Mouse (Mus musculus): ENCODE data around the gene Zfpm1. TPM values are rescaled to one million over a fixed set of nuclear protein-coding genes. Genes with fewer than 3 reads are reported as not detected.

Zfpm1 gene
- polyA plus RNA-seq, 1 experiment from 2014 or later, result 1.4 TPM

DNA sequence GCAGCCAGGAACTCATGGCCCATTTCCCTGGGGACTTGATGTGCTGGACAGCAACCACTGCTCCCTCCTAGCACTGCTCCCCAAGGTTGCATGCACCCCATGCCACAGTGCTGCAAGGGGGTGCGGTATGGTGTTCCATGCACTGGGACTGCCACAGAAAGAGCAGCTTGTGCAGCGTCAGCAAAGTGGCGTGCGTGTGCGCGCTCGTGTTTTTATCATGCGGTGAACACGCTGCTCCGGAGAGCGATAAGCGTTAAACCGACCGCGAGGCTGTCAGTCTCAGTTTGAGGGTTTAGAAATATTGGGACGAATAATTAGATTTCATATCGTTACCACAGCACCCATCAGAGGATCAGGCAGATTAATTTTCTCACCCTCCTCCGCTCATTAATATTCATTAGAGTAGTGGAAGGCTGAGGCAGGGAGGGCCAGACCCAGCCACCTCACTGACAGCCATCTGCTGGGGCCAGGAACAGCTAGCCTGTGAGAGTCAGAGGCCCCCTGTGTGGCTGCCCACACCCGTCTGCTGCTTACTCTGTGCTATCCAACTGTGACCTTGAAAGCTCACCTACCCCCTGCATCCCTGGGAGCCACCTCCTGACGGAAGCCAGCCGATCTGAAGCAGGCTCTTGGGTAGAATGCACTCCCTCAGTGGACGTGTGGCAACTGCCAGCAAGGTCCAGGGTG, 47.8 kb downstream of the Zfpm1 start:
- no peak overlapping the region for H3K4me3 ChIP-seq (ENCODE audit: low read depth, low read length)
- H3K27ac ChIP-seq (ENCODE audit: low read depth, low read length), result no peak overlapping the region
- DNase-seq (ENCODE audit: low spot score) (no peak), ATAC-seq (replicated peaks; ENCODE audit: low FRiP score) (no peak)
- H3K4me2 ChIP-seq (ENCODE audit: low read depth, low read length, severe bottlenecking), result no peak overlapping the region
- no peak overlapping the region for H3K9ac ChIP-seq (ENCODE audit: low read length)
- H3K4me1 ChIP-seq (replicated peaks; ENCODE audit: control insufficient read depth, insufficient read depth, low read length), result peaks cover 8% of the 10 kb centered on the region; the same call in 1 of the 2 replicates
- H3K36me3 ChIP-seq (ENCODE audit: control insufficient read depth, insufficient read depth, low read length), result no peaks in the 10 kb centered on the region
- WGBS, result 71% methylated on average over 22 of the region's 22 CpGs
- H3K9me3 ChIP-seq (ENCODE audit: control insufficient read depth, low read length), result no peaks in the 10 kb centered on the region
- peaks cover 4% of the 10 kb centered on the region for H3K27me3 ChIP-seq (ENCODE audit: control insufficient read depth, insufficient read depth, low read length)

DNA sequence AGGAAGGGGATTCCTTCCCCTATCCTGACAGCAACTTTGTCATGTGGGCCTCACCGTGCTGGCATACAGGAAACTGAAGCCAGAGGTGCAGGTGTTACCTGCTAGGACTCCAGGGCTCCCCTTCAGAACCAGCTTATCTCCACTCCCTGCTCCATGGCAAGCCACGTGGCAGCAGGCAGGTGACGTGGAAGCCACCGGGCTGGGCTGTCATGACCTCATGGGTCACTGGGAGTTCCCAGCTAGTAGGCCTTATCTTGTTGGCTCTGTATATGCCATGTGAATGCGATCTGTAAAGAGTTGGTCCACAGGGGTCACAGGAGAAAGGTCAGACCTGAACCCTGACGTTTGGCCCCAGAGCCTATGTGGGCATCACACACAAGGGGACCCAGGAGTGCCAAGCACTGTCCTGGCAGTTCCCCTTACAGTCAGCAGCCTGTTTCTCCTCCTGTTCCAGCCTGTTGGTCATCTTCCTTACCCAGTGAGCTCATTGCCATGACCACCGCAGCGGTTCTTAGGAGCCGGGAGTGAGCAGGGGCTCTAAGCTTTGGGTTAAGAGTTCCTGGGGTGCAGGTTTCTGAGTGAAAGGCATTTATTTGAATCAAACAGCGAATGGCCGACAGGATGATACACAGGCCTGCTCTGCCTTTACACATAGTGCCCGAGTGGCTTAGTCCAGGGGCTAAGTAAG, 48.6 kb downstream of the Zfpm1 start:
- Histone ChIP-seq H3K27me3 (ENCODE audit: control insufficient read depth, insufficient read depth, low read length) (peaks cover 13% of the 10 kb centered on the region), H3K4me1 (replicated peaks; ENCODE audit: control insufficient read depth, insufficient read depth, low read length) (peaks cover 10% of the 10 kb centered on the region; the same call in 1 of the 2 replicates), H3K36me3 (ENCODE audit: control insufficient read depth, insufficient read depth, low read length) (no peaks in the 10 kb centered on the region), H3K9ac (ENCODE audit: low read length) (no peak overlapping the region), H3K27ac (ENCODE audit: low read depth, low read length) (no peak overlapping the region), H3K4me2 (ENCODE audit: low read depth, low read length, severe bottlenecking) (no peak overlapping the region), H3K4me3 (ENCODE audit: low read depth, low read length) (no peak overlapping the region), H3K9me3 (ENCODE audit: control insufficient read depth, low read length) (no peaks in the 10 kb centered on the region)
- DNase-seq (ENCODE audit: low spot score) (no peak), ATAC-seq (replicated peaks; ENCODE audit: low FRiP score) (no peak)
- WGBS, result 78% methylated on average over 12 of the region's 12 CpGs

DNA sequence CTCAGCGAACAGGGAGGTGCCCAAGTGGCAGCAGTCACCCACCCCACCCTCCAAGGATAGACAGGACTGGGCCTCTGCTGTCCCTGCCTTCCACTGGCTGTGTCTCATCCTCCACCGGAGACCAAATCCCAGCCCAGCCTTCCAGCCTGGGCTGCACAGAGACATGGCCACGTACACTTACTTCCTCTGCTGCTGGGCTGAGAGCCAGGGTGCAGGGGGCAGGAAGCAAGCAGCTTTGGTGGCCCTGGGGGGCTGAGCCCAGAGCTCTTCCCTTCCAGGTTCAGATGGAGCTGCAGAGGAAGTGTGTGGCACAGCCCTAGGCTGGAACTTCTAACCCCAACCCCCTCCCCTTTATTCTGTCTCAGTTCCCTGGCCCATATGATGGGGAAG, 49.2 kb downstream of the Zfpm1 start:
- no peak overlapping the region for H3K4me3 ChIP-seq (ENCODE audit: low read depth, low read length)
- H3K9me3 ChIP-seq (ENCODE audit: control insufficient read depth, low read length), result no peaks in the 10 kb centered on the region
- H3K36me3 ChIP-seq (ENCODE audit: control insufficient read depth, insufficient read depth, low read length), result no peaks in the 10 kb centered on the region
- DNase-seq (ENCODE audit: low spot score) (no peak), ATAC-seq (replicated peaks; ENCODE audit: low FRiP score) (no peak)
- WGBS, result 75% methylated on average over 3 of the region's 3 CpGs
- H3K27ac ChIP-seq (ENCODE audit: low read depth, low read length), result no peak overlapping the region
- no peak overlapping the region for H3K4me2 ChIP-seq (ENCODE audit: low read depth, low read length, severe bottlenecking)
- H3K4me1 ChIP-seq (replicated peaks; ENCODE audit: control insufficient read depth, insufficient read depth, low read length), result peaks cover 12% of the 10 kb centered on the region; the same call in 1 of the 2 replicates
- peaks cover 18% of the 10 kb centered on the region for H3K27me3 ChIP-seq (ENCODE audit: control insufficient read depth, insufficient read depth, low read length)
- H3K9ac ChIP-seq (ENCODE audit: low read length), result no peak overlapping the region

DNA sequence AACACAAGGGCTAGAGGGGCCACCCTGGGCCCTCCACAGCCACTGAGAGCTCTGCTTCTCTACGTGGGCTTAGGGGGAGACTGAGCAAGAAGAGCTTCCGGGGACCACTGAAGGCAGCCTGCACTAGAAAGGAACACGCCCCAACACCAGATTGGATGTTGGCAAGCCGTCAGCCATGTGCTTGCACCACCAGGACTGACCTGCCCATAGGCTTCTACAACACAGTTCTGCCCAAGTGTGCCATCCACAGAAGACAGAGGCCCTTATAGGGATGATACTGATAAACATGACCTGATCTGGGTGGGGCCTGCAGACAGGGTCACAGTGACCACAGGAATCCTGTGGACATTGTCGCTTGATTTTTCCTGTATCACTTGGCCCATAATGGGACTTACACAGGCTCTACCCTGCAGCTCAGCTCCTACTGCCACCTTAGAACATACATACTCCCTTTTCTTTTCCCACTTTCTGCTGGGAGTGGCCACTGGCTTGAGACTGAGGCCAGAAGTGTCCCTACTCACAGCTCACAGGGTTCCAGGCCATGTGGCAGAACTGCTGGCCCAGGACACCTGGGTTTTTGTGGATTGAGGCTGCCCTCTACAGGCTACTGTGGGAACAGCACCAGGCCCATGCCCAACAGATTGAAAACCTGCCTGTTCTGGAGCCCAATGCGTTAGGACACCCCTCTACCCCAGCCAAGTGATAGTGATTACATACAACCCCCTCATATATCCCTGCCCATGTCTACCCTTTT, 51.0 kb downstream of the Zfpm1 start:
- peaks cover 36% of the 10 kb centered on the region for H3K27me3 ChIP-seq (ENCODE audit: control insufficient read depth, insufficient read depth, low read length)

DNA sequence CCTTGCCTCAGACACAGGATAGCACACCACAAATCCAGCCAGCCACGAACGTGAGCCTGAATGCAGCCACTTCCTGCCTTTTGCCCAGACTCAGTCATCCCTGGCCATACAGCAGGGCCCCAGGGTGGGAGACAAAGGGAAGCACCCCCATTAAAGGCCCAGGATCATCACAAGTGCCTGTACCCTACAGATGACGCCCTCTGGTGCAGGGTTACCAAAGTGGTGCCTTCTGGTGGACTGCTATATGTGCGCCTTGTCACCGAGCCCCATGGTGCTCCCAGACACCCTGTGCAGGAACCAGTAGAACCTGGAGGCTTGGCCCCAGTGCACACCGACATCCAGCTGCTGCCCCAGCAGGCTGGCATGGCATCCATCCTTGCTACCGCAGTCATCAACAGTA, 51.6 kb downstream of the Zfpm1 start:
- Histone ChIP-seq H3K4me3 (ENCODE audit: low read depth, low read length) (no peak overlapping the region), H3K4me1 (replicated peaks; ENCODE audit: control insufficient read depth, insufficient read depth, low read length) (peaks cover 16% of the 10 kb centered on the region; the same call in 1 of the 2 replicates), H3K4me2 (ENCODE audit: low read depth, low read length, severe bottlenecking) (no peak overlapping the region), H3K9ac (ENCODE audit: low read length) (no peak overlapping the region), H3K9me3 (ENCODE audit: control insufficient read depth, low read length) (no peaks in the 10 kb centered on the region), H3K36me3 (ENCODE audit: control insufficient read depth, insufficient read depth, low read length) (no peaks in the 10 kb centered on the region), H3K27me3 (ENCODE audit: control insufficient read depth, insufficient read depth, low read length) (peaks cover 42% of the 10 kb centered on the region), H3K27ac (ENCODE audit: low read depth, low read length) (no peak overlapping the region)
- no peak for DNase-seq (ENCODE audit: low spot score)
- ATAC-seq (replicated peaks; ENCODE audit: low FRiP score), result no peak
- 76% methylated on average over 7 of the region's 7 CpGs for WGBS

More for the DNA sequence above, 51.0 kb downstream of the Zfpm1 start:
- no peaks in the 10 kb centered on the region for H3K9me3 ChIP-seq (ENCODE audit: control insufficient read depth, low read length)
- no peak; the same call in 1 of the 2 replicates for ATAC-seq (replicated peaks; ENCODE audit: low FRiP score)
- H3K4me2 ChIP-seq (ENCODE audit: low read depth, low read length, severe bottlenecking), result no peak overlapping the region
- no peak overlapping the region for H3K27ac ChIP-seq (ENCODE audit: low read depth, low read length)
- 71% methylated on average over 6 of the region's 6 CpGs for WGBS
- no peaks in the 10 kb centered on the region for H3K36me3 ChIP-seq (ENCODE audit: control insufficient read depth, insufficient read depth, low read length)
- H3K9ac ChIP-seq (ENCODE audit: low read length), result no peak overlapping the region
- H3K4me3 ChIP-seq (ENCODE audit: low read depth, low read length), result no peak overlapping the region
- DNase-seq (ENCODE audit: low spot score), result peak; percentile 90
- H3K4me1 ChIP-seq (replicated peaks; ENCODE audit: control insufficient read depth, insufficient read depth, low read length), result peaks cover 16% of the 10 kb centered on the region; the same call in 1 of the 2 replicates

DNA sequence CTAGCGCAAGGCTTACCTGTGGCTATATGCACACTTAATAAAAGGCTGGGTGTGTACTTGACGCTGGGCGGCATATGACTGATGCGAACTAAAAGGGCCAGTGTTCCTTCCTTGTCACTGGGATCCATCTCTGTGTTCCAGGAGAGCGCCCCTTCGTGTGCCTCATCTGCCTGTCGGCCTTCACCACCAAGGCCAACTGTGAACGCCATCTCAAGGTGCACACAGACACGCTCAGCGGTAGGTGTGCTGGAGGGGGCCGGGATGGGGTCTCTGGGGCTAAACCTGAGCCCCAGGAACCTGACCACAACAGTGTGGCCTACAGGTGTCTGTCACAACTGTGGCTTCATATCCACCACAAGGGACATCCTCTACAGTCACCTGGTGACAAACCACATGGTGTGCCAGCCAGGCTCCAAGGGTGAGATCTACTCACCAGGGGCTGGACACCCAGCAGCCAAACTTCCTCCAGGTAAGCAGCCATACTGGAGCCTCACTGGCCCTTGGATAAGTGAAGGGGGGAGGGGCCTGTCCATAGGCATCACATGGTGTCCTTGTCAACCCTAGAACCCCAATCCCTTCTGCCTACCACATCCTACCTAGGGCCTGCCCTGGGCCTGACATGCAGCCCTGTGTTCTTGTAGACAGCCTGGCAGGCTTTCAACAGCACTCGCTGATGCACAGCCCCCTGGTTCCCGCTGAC, 53.0 kb downstream of the Zfpm1 start:
- H3K4me3 ChIP-seq (ENCODE audit: low read depth, low read length), result 0 out of 2 replicates have a peak overlapping the region, but pooled peaks have one; percentile 52
- no peaks in the 10 kb centered on the region for H3K36me3 ChIP-seq (ENCODE audit: control insufficient read depth, insufficient read depth, low read length)
- H3K9me3 ChIP-seq (ENCODE audit: control insufficient read depth, low read length), result no peaks in the 10 kb centered on the region
- no peak for ATAC-seq (replicated peaks; ENCODE audit: low FRiP score)
- H3K27ac ChIP-seq (ENCODE audit: low read depth, low read length), result no peak overlapping the region
- H3K9ac ChIP-seq (ENCODE audit: low read length), result no peak overlapping the region
- peaks cover 43% of the 10 kb centered on the region for H3K27me3 ChIP-seq (ENCODE audit: control insufficient read depth, insufficient read depth, low read length)
- H3K4me2 ChIP-seq (ENCODE audit: low read depth, low read length, severe bottlenecking), result no peak overlapping the region
- 86% methylated on average over 13 of the region's 13 CpGs for WGBS
- peaks cover 14% of the 10 kb centered on the region; the same call in 1 of the 2 replicates for H3K4me1 ChIP-seq (replicated peaks; ENCODE audit: control insufficient read depth, insufficient read depth, low read length)
- no peak for DNase-seq (ENCODE audit: low spot score)

DNA sequence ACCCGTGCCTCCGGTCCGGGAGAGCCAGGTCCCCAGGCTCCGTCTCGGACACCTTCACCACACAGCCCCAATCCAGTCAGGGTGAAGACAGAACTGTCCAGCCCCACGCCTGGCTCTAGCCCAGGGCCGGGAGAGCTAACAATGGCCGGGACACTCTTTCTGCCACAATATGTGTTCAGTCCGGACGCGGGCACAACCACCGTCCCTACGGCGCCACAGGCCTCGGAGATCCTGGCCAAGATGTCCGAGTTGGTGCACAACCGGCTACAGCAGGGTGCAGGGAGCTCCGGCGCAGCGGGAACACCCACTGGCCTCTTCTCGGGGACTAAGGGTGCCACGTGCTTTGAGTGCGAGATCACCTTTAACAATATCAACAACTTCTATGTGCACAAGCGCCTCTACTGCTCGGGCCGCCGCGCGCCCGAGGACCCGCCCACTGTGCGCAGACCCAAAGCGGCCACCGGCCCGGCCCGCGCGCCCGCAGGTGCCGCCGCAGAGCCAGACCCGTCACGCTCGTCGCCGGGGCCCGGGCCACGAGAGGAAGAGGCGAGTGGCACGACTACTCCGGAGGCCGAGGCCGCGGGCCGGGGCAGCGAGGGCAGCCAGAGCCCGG, 53.8 kb downstream of the Zfpm1 start:
- peak overlapping the region; percentile 41; the same call in 1 of the 2 replicates for H3K9ac ChIP-seq (ENCODE audit: low read length)
- H3K9me3 ChIP-seq (ENCODE audit: control insufficient read depth, low read length), result no peaks in the 10 kb centered on the region
- peak overlapping the region; percentile 52 for H3K4me3 ChIP-seq (ENCODE audit: low read depth, low read length)
- peaks cover 12% of the 10 kb centered on the region; the same call in 1 of the 2 replicates for H3K4me1 ChIP-seq (replicated peaks; ENCODE audit: control insufficient read depth, insufficient read depth, low read length)
- peak; percentile 49 for ATAC-seq (replicated peaks; ENCODE audit: low FRiP score)
- H3K27ac ChIP-seq (ENCODE audit: low read depth, low read length), result no peak overlapping the region
- no peaks in the 10 kb centered on the region for H3K36me3 ChIP-seq (ENCODE audit: control insufficient read depth, insufficient read depth, low read length)
- peaks cover 43% of the 10 kb centered on the region for H3K27me3 ChIP-seq (ENCODE audit: control insufficient read depth, insufficient read depth, low read length)
- peak overlapping the region; percentile 93 for H3K4me2 ChIP-seq (ENCODE audit: low read depth, low read length, severe bottlenecking)
- DNase-seq (ENCODE audit: low spot score), result no peak
- 6% methylated on average over 57 of the region's 57 CpGs for WGBS
